Mouse (Mus musculus): ENCODE results near the gene Lrmp. TPM values are rescaled to one million over a fixed set of nuclear protein-coding genes. Genes with fewer than 3 reads are reported as not detected.

Gene Lrmp
- polyA plus RNA-seq, 1 experiment: 193 TPM

DNA sequence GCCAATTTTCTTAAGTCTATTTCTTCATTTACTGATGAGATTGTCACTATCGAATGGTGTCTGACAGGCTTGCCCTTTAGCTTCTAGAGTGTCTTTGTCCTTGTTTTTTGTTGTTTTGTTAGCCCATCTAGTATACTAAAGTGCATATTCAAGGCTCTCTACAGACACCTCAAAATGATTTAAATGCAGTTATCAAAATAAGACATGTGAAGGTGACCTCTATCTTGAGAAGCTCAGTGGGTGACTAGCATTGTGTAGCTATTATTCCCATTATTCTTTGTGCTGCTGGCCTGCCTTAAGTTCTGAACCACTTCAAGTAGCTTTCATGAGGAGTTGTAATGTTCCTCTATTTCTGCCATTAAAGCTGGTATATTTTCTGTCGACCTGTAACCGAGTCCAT is 100.4 kb downstream of the Lrmp start:
- no peak overlapping the region for H3K4me3 ChIP-seq (replicated peaks; ENCODE audit: control insufficient read depth, low read depth, low read length)
- 85% methylated on average over 3 of the region's 3 CpGs for WGBS
- no peaks in the 10 kb centered on the region; the same call in 1 of the 2 replicates for H3K4me1 ChIP-seq (ENCODE audit: control insufficient read depth, insufficient read depth, low read length)
- H3K27ac ChIP-seq (ENCODE audit: control insufficient read depth, insufficient read depth, low read depth, low read length, poor library complexity): no peak overlapping the region
- TF ChIP-seq CTCF (IDR thresholded peaks at IDR 0.05; ENCODE audit: control insufficient read depth, insufficient read depth, low read length): no peak
- TF ChIP-seq POLR2A (IDR thresholded peaks at IDR 0.05; ENCODE audit: borderline replicate concordance, control insufficient read depth, low read depth, low read length): no peak

DNA sequence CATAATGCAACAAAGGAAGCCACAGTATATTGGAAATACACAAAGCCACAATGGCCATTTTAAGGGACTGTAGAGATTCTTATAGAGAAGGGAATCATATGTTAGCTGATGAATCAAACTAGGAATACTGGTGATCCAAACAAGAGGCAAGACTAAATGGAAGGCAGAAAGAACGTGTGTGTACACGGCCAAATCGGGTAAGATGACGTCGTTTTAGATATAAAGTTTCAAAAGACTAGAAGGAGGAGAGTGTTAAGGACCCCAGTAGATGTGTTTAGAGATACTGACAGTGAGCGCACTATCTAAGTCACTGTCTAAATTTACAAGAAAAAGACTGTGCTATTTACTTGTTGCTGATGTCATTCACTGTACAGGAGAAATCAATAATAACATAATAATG is 108.8 kb downstream of the Lrmp start:
- Histone ChIP-seq H3K27ac (ENCODE audit: control insufficient read depth, insufficient read depth, low read depth, low read length, poor library complexity) (no peak overlapping the region), H3K4me1 (ENCODE audit: control insufficient read depth, insufficient read depth, low read length) (no peaks in the 10 kb centered on the region), H3K4me3 (replicated peaks; ENCODE audit: control insufficient read depth, low read depth, low read length) (no peak overlapping the region)
- WGBS: 93% methylated on average over 6 of the region's 6 CpGs
- no peak for TF ChIP-seq CTCF (IDR thresholded peaks at IDR 0.05; ENCODE audit: control insufficient read depth, insufficient read depth, low read length)
- TF ChIP-seq POLR2A (IDR thresholded peaks at IDR 0.05; ENCODE audit: borderline replicate concordance, control insufficient read depth, low read depth, low read length): no peak

Other genes with a start within 250 kb of the Lrmp start
- 1.9 and 20.3 TPM in 2 replicates for gene Bcat1, start 39.5 kb upstream of the Lrmp start, polyA plus RNA-seq (2011; ENCODE audit: insufficient read depth, insufficient read length, low replicate concordance, missing spikeins)
- 1.3 and 2.3 TPM in 2 replicates for gene Casc1, start 95.4 kb downstream of the Lrmp start, polyA plus RNA-seq (2011; ENCODE audit: insufficient read depth, insufficient read length, low replicate concordance, missing spikeins)
- gene Etfrf1, start 95.5 kb downstream of the Lrmp start, polyA plus RNA-seq (2011; ENCODE audit: insufficient read depth, insufficient read length, low replicate concordance, missing spikeins): 4.6 and 17.9 TPM in 2 replicates
- gene Kras, start 134.6 kb downstream of the Lrmp start, polyA plus RNA-seq (2011; ENCODE audit: insufficient read depth, insufficient read length, low replicate concordance, missing spikeins): 29.6 and 37.4 TPM in 2 replicates

All from bone marrow, adult 2 months (tissue).